Mouse (Mus musculus) forebrain, embryonic 10.5 days (tissue): ENCODE measurements at regions not wholly inside any gene's neighbourhood (a gene's known extent, or its start where the extent isn't known, plus 50 kb on each side); places are given as distances from the start of the nearest gene placed in this dataset.

Experiments
- DNase-seq: peaks from one replicate; pipeline ENCODE4 v3.0.0-alpha.2; 2017; ENCODE audit warnings: low spot score; ENCODE audit errors: extremely low spot score
- H3K27ac ChIP-seq: fragments of 300-500 bp; sonication (generic); 2 replicates; pipeline ENCODE4 v1.5.1; 2016; ENCODE audit warnings: mild to moderate bottlenecking
- H3K27me3 ChIP-seq: fragments of 300-500 bp; sonication (generic); 2 replicates; pipeline ENCODE4 v1.6.1; 2016; ENCODE audit warnings: mild to moderate bottlenecking; ENCODE audit not compliant: poor library complexity, severe bottlenecking
- H3K36me3 ChIP-seq: fragments of 300-500 bp; sonication (generic); replicated peaks from 2 replicates; pipeline ENCODE4 v1.6.1; 2016; ENCODE audit warnings: mild to moderate bottlenecking, moderate library complexity
- H3K4me1 ChIP-seq: fragments of 300-500 bp; sonication (generic); 2 replicates; pipeline ENCODE4 v1.6.1; 2016
- H3K4me3 ChIP-seq: fragments of 300-500 bp; sonication (generic); 2 replicates; pipeline ENCODE4 v1.5.1; 2016; ENCODE audit warnings: mild to moderate bottlenecking, moderate library complexity
- H3K9me3 ChIP-seq: fragments of 300-500 bp; sonication (generic); 2 replicates; pipeline ENCODE4 v1.6.1; 2016; ENCODE audit warnings: mild to moderate bottlenecking, moderate library complexity
- WGBS: fragments of 180-500 bp; shearing (Covaris S2); methylation state at CpG from one replicate; pipeline ENCODE4 v1.1.7; 2016; 5-methylcytosine and 5-hydroxymethylcytosine counted together

DNA sequence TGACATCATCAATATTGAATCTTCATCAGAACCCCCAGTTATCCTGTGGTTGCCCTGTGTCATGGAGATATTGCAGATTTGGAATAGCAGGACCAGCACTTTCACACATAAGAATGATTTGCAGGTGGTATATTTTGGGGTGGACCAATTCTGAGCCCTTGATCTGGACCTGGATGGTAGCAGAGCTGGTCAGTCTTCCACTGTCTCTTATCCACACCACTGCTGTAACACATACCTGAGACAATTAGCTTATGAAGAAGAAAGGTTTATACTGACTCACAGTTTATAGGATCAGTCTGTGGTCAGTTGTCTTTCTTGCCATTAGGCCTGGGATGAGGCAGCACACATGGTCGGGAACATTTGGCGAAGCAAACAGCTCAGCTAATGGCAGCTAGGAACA lies 55.1 kb upstream of the Ltbp1 start:
- Histone ChIP-seq H3K9me3 (no peaks in the 10 kb centered on the region), H3K27me3 (no peaks in the 10 kb centered on the region), H3K4me3 (no peak overlapping the region), H3K36me3 (no peaks in the 10 kb centered on the region), H3K27ac (no peak overlapping the region), H3K4me1 (no peaks in the 10 kb centered on the region; the same call in 1 of the 2 replicates)
- WGBS, result 94% methylated on average over 2 of the region's 2 CpGs
- DNase-seq, result no peak

DNA sequence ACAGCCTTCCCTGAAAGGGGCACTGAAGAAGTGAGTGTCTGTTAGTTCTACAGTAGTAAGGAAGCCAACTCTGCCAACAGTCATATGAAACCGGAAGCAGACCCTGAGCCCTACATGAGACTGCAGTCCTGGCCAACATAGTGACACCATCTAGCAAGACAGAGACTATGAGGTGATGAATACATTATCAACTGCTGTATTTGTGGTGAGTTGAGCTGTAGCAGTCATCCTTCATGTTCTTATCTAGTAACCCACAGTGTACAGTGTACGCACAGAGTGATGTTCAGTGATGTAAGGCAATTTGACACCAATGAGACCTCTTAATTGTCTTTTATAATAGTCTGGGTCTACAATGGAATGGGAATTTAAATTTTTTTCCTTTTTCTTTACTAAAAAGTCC lies 50.4 kb upstream of the Ltbp1 start:
- no peak for DNase-seq
- H3K36me3 ChIP-seq, result no peaks in the 10 kb centered on the region
- no peak overlapping the region for H3K4me3 ChIP-seq
- H3K27ac ChIP-seq, result no peak overlapping the region
- H3K9me3 ChIP-seq, result no peaks in the 10 kb centered on the region
- 92% methylated on average over 2 of the region's 2 CpGs for WGBS
- H3K4me1 ChIP-seq, result no peaks in the 10 kb centered on the region
- no peaks in the 10 kb centered on the region for H3K27me3 ChIP-seq
